Mouse (Mus musculus): ENCODE measurements around the gene Rin2.
"Not testable (repeated sequence)": the region's sequence is repeated elsewhere in the genome, so short reads cannot be mapped to it uniquely, and the experiment has no call there.

The Rin2 gene

DNA sequence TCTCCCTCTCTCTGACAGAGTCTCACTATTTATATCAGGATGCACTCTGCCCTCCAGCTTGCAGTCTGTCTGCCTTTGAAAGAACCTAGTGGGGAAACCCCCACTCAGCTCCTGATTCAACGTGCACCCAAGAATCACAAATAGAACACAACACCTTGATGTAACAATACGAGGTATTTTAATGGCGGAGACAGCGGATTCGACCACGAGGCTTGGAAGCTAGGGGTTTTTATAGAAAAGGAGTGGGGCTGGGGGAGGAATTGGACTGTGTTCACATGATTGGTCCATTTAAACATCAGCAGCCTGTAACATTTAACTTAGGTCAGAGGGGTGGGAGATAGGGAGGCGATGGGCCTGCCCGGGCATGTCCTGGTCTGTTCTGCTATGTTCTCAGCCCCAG is 225.3 kb downstream of the Rin2 start:
- DNase-seq (ENCODE audit: low read depth) = not testable (repeated sequence)

DNA sequence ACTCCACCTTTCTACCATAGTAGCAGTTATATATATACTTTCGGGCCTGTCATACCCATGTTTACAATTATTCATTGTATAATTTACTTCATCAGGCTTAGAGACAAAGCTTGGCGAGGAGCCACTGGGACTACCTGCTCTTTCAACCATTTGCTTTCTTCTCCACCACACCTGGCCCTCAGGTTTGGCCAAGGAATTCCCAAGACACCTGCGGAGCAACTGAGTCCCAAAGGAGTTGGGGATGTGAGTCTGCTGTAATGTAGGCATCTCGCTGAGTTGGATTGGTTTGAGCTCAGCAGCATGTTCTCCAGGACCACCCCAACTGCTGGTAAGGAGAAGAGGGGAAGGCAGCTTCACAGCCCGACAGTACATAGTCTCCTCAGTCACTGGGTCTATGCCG is 226.8 kb downstream of the Rin2 start, which contains the start of gene Naa20:
TSS of gene Naa20 (plus strand) at position 239 of the 400 bp plus-strand sequence.
- DNase-seq (ENCODE audit: low read depth) = no peak

DNA sequence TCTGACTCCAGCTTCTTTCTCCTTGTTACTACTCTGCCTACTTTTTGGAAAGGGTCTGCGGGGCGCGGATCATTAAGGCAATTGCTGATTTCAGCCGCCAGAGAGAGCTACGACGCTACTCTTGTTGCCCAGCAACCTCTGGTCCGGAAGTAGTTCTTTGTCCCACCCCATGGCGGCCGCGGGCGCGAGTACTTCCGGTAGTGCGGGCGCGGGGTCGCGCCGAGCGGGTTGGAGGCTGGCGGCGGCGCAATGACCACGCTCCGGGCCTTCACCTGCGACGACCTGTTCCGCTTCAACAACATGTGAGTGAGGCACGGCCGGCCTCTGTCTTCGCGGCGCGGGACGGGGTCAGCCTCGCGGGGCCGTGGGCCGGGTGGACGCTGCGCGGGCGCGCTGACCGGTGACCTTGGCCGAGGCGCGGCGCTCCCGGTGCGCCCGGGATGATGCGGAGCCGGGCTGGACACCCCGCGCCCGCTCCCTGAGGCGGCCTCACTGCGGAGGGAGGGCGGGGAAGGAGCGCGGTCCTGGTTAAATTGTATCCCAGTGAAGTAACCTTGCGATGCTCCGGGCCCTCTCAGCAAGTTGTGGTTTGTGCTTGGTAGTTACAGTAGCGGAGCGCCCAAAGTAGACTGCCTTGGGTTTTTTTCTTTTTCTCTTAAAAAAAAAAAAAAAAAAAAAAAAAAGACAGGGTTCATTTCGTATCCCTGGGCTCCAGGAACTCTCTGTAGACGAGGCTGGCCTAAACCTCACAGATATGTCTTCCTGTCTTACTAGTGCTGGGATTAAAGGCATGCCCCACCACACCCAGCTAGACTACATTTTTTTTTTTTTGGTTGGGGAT is 228.3 kb downstream of the Rin2 start:
- DNase-seq (ENCODE audit: low read depth) = peak; percentile 88

DNA sequence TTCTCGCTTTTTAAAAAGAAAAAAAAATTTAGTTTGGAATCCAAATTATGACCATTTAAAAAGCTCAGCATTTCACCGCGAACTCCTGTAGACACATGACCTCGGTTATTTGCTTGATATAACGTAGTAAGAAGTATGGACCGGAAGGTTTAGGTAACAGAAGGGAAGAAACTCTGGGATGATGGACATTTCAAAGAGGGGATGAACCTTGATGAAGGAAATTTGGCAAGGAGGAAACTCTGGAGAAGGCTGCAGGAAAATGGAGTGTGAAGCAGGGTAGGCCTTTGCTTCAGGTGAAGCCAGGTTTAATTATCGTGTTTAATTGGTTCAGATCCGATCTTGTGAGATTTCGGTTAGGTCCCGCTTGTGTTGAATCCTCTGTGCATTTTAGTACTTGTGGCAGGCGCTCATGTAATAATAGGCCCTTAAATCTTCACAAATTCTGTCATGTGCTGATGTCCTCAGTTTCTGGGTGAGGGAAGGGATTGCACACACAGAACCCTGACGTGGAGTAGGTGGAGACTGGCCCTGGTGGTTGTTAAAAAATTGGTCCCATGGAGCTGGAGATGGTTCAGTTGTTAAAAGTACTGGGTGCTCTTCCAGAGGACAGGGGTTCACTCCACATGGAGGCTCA is 229.1 kb downstream of the Rin2 start:
- DNase-seq (ENCODE audit: low read depth) = peak; percentile 18

DNA sequence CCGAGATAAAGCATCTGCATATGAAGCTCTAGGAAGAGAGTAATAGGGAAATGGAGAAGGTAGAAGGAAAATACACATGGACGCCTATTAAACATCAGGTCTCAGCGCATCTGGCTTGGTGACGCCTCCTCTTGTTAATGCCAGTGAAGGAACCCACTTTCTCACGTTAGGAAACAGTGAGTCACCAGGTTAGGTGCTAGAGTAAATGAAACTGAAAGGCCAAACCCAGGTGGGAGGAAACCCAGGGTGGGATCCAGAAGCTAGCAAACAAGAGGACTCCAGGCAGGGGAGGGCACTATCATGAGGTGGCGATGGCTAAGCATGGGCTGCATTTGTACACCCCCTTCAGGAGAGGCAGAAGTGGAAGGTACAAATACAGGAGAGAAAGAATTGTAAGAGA is 230.1 kb downstream of the Rin2 start:
- DNase-seq (ENCODE audit: low read depth) = peak; percentile 45

DNA sequence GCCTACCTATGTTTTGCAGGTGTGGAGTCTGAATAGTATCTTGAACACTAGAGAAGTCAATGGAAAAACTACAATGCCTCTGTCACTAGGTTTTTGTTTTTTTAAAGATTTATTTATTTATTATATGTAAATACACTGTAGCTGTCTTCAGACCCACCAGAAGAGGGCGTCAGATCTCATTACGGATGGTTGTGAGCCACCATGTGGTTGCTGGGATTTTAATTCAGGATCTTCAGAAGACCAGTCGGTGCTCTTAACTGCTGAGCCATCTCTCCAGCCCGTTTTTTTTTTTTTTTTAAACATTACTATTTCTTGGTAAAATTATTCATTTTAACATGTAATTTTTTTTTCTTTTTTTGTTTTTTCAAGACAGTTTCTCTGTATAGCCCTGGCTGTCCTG is 230.9 kb downstream of the Rin2 start:
- not testable (repeated sequence) for DNase-seq (ENCODE audit: low read depth)

DNA sequence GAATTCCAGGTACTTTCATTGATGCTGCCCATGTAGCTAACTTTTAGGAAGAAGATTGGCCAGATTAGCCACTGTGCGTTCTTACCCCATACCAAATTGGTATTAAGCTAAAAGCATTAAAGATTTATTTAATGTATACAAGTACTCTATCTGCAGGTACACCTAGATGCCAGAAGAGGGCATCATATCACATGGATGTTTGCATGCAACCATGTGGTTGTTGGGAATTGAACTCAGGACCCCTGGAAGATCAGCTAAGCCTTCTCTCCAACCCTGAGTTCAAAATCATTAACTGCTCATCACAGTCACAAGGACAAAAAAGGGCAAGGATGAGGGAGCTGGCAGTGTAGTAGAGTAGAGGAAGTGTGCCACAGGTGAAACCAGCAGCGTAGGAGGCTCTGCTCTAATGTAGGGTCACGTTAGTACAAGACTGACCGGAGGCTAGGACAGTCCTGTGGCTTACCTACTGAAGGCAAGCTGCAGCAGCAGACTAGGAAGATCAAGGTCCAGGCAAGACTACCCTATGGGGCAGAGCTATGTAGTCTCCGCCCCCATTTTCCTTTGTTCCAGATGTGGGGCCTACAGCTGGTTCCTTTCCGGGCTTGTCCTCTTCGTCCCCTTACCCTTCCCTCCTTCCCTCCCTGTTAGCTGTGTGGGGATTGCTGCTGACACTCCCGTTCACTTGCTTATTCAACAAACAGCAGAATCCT is 246.1 kb downstream of the Rin2 start:
- DNase-seq (ENCODE audit: low read depth) = no peak

DNA sequence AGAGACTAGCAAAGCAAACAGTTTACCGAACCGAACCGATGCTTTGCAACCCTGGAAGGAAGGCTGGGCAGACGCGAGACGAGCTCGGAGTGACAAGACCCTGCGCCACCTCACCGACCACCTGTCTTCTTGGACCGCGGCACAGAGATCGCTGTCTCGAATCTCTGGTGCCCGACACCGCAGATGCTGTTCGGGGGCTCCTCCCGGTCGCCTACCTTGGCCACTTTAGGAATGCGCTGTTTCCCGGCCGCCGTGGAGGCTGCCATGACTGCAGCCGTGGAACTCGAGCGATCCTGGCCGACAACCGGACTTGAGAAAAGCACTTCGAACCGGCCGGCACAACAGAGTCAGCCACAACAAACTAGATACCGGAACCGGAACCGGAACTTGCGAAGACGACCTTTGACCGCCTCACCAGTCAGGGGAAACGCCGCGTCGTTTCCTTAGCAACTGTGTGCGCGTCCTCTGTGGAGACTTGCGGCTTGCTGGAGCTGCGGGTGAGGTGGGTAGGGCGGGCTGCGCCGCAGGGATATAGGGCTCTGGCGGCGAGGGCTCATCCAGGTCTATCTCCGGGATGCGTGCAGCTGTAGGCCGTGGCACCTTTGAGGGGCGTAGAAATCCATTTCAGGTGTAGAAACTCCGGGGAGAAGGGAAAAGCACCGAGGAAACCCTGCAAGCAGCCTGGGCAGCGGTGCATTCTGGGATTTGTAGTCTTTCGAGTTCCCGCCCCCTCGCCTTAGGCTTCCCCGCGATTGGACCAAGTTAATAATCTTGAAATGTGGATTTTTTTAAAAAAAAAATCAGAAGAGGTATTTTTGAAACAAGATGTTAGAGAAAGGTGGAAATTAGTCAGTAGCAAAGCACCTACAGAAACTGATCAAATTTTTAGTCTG is 259.6 kb downstream of the Rin2 start, which contains the start of the genes Cfap61 and Crnkl1:
TSS of gene Cfap61 (plus strand) at position 446 of the 893 bp plus-strand sequence.
TSS of gene Crnkl1 (minus strand) at position 676 of the 893 bp plus-strand sequence.
- DNase-seq (ENCODE audit: low read depth) = peak; percentile 96

DNA sequence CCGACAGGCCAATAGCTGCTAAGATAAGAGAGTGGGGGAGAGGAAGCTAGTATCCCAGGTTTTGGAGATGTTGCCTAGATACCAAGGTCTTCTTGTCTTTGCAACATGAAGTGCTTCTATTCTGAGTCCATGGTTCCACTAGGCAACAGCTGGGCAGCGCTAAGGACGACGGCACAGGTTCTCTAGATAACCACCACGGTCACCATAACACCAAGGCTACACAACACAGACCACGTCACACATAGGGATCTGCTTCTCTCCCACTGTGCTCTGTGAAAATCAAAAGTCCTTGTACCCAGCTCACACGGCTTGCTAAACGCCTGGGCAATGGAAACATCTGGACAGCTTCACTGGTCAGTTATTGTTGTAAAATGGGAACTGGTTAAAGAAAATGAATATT is 262.0 kb downstream of the Rin2 start:
- DNase-seq (ENCODE audit: low read depth) = no peak
